Mouse (Mus musculus): ENCODE measurements around the gene Rere.
"Not testable (repeated sequence)": the region's sequence is repeated elsewhere in the genome, so short reads cannot be mapped to it uniquely, and the experiment has no call there.

The Rere gene

DNA sequence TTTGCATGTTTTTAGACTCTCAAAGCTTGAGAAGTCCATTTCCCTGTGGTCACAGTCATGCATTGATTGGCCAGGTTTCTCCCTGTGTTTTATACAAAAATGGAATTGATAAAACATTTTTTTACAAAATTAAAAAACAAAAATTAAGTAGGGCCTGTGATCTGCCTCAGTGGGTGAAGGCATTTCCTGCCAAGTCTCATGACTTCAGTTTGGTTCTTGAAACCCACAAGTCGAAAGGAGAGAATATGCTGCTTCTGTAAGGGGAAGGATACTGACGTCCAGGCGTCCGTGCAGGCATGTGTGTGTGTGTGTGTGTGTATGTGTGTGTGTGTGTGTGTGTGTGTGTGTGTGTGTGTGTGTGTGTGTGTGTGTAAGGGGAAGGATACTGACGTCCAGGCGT lies 231.9 kb downstream of the Rere start:
- not testable (repeated sequence) for DNase-seq (ENCODE audit: low spot score)

DNA sequence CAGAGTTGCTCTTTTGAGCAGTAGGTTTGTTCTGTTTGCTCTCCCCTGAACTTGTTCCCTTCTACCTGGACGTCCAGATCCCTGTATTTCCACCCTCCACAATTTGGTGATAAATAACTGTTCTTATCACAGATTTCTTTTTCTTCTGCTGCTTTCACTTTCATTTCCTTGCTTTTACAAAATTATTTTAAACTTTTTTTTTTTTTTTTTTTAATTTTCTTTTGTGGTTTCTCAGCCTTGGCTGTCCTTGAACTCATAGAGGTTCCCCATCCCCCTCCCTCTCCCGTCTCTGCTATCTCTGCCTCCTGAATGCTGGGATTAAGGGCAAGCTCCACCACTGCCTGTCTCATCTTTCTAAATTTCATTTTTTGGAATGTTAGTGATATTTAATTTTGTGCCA lies 234.8 kb downstream of the Rere start:
- DNase-seq (ENCODE audit: low spot score), result no peak

DNA sequence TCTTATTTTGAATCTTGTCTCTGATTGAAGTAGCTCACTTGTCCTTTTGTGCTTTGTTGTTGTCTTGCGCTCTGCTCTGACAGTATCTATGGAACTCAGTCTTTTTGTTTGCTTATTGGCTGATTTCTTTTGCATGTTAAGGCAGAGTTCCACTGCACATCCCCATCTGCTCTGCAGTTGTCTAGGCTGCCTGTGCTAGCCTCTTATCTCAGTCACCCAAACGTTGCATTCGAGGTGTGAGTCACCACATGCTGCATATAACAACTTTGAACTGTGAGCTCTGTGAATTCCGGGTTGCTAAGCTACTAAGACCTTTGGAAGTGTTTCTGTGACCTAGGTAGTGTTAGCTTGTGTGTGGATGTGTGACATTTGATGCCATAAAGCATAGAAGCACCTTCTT lies 235.9 kb downstream of the Rere start:
- DNase-seq (ENCODE audit: low spot score), result no peak

DNA sequence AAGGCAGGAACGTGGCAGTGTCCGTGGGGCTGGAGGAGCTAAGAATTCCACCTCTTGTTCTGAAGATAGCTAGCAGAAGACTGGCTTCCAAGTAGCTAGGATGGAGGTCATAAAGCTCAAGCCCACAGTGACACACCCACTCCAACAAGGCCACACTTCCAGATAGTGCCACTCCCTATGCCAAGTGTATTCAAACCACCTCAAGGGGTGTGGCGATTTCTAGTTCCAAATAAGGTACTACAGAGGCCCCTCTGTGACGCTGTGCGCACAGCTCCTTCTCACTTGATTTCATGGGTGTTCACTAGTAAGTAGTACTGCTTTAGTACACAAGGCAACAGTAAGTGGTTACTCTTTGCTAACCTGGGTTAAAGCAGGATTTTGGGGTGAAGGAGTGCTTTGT lies 237.4 kb downstream of the Rere start:
- DNase-seq (ENCODE audit: low spot score), result no peak

DNA sequence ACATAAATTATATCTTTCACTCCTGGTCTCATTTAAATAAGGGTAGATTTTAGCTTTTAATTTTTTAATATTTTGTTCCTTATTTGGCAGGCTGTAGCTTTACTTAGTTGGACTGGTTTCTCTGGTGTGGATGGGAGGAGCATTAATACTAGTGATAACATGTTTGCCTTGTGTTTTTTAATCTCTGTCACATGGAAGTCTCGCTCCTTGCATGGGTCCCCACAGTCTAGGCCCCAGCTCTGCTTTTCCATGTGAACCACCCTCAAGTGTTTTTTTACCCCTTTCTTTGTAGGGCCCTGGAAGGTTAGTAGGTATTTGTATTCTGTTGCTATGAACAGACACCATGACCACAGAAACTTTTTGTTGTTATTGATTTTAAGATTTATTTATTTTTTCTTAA lies 238.6 kb downstream of the Rere start:
- DNase-seq (ENCODE audit: low spot score), result no peak

DNA sequence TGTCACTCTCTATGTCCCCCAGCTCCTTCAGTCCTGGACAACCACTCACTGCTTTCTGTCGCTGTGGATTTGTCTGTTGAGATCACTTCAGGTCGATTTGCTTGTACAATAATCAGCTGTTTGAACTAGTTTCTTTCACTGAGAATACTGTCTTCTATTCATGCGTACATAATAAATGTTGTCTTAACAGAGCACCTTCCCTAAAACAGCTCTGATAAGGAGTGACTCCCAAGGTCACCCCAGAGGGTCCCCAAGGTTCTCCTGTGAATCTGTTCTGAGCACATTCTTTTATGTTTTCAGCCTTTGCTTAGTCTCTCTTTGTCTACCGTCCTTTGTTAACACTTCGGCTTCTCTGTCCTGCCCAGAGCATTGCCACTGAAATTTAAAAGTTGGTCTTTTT lies 241.0 kb downstream of the Rere start:
- DNase-seq (ENCODE audit: low spot score), result no peak

DNA sequence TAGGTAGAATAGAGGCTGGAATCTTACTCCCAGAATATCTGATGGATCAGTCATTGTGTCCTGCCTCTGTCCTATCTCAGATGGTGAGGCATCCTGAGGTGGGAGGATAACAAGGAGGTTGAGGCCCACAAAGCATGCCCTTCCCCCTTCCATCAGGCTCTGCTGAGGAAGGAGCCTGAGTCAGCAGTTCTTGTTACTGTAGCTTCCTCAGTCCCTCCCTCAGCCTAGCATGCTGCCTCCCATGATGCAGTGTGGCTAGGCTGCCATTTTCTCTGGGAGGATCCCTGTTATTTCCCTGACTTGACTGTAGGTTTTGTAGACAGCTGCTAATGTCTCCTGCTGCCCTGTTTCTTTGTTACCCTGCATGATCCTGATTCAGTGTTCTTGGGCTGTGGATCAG lies 241.9 kb downstream of the Rere start:
- DNase-seq (ENCODE audit: low spot score), result no peak

DNA sequence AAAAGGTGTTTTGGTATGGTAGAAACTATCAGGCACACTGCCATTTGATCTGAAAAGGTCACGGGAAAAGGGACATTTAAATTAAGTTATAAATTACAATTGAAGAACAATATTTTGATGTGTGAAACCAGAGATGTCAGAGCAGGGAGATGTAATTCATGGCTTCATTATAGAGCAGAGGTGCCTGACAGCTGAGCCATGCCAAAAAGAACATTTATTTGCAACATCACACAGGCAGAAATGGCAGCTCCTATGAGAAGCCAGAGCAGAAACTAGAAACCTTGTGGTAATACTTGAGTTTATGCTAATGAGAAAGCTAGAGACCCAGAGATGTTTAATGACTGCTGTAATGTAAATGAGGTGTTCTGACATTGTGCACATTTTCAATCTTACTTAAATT lies 244.8 kb downstream of the Rere start:
- no peak for DNase-seq (ENCODE audit: low spot score)

DNA sequence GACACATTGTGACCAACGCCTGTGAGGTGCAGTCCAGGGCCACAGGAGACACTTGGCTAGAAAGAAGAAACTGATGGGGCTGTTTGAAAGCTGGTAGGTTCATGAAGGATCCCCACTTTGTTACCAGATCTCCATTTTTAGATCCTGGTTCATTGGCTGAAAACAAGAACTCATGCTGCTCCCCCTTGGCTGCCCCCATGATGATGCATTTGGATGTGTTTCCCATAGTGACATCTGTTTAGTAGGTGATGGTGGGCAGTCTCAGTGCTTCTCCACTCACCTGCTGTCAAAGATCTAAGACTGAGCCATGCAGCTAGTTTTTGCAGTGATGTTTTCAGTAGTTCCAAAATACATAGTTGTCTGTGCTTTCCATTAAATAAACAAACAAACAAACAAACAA lies 247.0 kb downstream of the Rere start:
- DNase-seq (ENCODE audit: low spot score), result no peak

DNA sequence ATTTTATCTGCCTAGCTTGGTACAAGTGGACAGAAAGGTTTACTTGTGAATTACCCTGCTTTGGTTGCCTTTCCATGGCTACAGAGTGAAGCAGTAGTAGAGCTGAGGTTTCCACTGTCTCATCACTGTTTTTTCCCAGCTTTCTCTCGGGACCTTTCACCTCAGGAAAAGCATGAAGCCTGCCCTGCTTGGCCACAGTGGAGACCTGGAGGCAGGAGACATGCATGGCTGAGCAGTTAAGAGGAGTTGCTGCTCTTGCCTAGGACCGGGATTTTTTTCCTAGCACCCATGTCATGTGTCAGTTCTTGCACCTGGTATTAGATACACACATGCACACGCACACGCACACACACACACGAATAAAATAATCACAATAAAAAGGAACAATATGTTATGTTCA lies 247.4 kb downstream of the Rere start:
- no peak for DNase-seq (ENCODE audit: low spot score)

DNA sequence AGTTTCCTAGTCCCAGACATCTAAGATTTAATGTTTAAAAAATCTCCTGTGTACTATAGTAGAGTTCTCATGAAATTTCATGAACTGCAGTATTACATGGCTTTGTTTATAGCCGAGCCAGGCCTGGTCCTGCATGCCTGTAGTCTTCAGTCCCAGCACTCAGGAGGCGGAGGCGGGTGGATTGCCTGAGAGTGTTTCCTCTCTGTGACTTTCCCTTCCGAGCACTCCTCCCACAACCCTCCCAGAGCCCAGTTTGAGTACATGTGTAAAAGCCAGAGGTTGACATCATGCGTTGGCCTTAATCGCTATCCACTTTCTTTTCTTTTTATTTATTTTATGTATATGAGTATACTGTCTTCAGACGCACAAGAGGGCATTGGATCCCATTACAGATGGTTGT lies 250.4 kb downstream of the Rere start:
- DNase-seq (ENCODE audit: low spot score), result no peak

DNA sequence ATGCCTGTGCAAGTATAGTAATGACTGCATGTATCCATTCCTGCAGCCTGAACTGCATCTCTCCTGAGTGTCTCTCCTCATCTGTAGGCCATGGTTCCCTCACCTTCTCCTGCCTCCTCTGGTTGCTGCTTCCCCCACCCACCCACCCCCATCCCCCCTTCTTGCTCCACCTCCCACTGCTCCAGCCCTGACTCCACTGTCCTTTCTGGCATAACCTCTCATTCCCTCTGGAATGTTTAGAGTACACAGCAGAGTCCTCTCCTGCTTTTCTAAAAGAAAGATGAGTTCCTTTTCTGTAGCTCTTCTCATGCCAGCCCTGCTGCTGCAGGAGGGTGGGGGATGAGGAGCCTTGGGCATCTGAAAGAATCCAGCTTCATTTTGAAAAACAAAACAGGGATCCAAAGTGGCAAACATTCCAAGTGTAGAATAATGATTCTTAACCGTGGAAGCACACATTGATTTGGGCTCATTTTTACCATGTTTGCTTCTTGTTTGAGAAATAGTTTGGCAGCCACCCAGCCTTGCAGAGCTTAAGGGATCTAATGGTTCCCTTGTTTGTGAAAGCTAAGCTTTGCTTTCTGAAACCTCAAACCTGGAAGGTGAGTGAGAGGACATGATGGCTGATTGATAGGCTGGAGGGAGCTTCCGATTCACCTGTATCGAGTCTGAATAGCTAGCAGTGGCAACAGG lies 255.5 kb downstream of the Rere start:
- no peak for DNase-seq (ENCODE audit: low spot score)

DNA sequence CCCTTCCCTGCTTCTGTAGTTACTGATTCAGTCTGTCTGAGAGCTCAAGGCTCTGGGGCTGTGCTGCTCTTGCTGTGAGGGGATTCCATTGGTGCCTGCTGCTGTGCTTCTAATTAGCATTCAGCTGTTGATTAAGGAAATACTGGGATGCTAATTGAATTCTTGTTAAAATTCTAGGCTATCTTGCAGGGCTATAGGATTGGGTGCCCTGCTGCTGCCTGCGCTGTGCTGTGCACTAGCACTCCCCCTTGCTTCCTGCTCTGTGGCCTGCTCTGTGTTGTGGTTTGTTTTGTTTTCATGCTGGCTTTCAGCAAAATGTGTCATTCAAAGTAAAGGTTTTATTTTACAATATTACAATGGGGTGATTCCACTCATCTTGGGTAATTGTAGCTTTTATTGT lies 258.4 kb downstream of the Rere start:
- no peak for DNase-seq (ENCODE audit: low spot score)

DNA sequence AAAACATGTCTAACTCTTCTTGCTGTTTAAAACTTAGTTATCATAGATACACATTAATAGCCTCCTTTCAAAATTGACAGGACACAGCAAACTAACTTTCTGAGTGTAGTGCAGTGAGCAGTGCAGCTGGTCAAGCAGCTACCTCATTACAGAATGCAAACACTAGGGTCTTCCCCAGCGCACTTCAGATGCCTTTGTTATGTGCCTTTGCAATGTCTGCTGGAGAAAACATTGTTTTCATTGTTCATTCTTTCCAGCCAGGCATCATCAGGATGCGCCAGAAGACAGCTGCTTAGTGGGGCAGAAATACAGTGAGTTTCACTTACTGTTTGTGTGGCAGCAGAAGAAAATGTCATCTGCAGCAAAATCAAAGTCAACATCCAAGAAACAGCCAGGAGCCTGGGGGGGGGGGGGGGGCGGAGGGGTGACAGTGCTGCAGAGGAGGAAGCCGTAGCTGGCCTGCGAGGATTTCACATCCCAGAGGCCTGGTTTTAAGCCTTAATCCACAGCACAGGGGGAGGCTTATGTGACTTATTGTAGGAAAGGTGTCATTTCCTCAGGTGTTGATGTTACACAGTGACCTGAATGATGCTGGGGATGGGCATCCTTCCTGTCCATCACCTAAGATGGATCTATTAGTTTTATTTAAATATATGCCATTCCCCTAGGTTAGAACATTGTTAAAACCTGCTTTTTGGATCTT lies 259.1 kb downstream of the Rere start:
- DNase-seq (ENCODE audit: low spot score), result no peak

DNA sequence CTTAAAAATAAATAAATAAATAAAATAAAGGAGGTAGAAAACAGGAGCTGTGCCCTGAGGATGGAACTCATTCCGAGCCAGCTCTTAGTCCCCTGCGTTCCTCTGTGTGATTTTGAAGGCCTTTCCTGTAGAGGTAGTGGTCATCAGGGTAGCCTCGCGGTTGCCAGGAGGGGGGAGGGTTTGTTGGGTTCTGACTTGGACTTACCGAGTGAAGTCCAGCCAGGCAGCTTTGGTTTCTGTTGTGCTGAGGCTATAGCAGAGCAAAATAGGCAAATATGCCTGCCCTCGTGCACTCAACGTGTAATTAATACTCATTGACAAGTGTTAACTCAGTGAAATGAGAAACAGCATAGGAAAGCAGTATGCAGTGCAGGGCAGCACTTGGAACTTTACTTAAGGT lies 262.8 kb downstream of the Rere start:
- no peak for DNase-seq (ENCODE audit: low spot score)

DNA sequence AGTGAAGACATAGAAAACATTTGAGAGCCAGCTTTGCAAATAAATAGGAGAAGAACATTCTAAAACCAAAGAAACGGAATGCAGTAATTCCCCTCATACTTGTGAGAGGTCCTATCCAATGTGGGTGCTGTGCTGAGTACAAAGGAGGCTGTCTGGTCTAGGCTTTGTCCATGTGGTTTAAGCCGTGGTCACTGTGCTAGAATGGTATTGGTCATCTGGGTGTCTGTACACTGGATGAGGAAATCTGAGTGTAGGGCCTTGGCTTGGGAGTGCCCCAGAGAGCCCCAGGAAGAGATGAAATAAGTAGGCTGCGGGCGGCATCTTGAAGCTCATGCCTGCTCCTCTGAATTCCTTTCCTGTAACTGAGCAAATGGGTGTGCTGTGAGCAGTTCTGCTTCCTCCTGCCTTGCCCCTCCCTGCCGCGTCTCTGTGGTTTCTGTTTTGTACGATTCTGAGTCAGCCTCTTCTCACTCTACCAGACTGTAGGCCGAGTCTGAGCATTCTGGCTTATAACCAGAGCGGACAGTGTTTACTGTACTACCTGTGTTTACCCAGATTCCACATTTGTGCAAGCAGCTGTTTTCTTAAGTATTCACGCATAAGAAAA lies 263.3 kb downstream of the Rere start:
- no peak for DNase-seq (ENCODE audit: low spot score)

DNA sequence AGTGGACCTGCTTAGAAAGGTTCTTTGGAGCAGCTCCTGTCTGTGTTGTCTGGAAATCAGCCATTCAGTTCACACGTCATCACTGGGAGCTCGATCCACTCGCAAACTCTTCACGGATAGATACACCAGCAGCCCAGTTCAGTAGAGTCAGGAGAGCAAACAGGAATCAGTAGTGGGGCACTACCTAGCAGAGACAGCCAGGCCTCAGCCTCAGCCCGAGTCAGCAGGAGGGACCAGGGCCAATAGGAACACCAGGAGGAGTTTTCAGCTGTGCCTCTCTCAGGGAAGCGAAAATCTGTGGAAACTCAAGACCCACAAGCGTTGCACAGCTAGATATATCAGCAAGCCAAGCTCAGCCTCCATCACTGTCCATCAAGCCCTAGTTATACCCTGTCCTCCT lies 264.3 kb downstream of the Rere start:
- DNase-seq (ENCODE audit: low spot score), result no peak

DNA sequence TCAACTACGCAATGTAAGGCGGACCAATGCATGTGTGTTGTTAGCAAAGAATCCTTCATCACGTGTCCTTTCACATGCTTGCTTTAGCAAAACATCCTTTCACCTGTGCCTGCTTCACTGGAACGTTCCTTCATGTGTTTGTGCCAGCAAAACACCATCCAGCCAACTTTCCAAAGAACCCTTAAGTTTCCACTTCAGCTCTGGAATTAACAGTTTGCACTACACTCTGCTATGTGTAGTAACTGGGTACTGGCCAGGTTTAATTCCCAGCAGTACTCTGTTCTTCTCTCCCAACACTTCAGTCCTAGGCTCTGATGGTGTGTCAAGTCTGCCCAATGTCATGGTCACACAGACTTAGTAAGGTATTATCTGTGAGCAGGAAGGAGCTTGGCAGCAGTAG lies 264.9 kb downstream of the Rere start:
- DNase-seq (ENCODE audit: low spot score), result not testable (repeated sequence)

DNA sequence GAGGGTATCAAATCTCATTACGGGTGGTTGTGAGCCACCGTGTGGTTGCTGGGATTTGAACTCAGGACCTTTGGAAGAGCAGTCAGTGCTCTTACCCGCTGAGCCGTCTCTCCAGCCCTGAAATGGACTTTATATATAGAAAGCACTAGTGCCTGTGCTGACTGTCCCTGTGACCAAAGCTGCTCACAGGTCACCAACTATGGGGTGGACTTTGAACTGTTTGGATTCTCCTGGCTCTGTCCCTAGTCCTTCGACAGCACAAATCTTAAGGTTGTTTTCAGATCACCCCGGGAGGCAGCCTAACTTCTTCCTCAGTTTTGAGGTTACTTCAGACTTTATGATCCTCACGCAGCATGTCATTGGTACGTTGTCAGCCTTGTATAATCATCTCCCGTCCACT lies 267.9 kb downstream of the Rere start:
- no peak for DNase-seq (ENCODE audit: low spot score)

DNA sequence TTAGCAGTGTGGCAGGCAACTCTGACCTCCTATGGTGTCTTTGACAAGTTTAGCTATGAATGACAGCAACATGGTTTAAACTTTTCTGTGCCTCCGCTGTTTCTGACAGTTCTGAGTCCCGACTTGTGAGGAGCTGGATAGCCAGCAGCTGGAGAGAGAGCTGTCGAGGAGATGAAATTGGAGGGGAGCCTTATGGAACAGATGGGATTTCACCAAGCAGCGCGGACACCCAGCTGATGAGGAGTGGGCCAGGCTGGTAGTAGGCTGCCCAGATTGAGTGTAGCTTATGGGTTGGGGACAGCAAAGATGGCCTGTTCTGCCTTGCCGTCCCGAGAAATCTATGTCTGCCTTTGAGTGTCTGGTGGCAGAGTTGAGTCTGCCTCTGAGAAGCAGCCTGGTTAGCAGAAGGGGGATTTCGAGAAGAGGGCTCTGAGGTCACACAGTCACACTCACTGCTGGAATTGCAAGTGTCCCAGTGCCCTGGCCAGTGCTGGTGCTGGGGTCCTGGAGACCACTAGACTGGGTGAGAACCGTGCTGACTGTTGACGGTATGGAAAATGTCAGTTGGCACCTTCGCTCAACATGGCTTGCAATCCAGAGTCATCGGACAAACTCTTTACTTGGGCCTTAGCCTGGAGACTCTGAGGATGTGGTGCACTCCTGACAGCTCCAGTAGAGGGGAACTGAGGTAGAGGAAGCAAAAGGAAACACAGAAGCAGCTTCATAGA lies 268.7 kb downstream of the Rere start:
- DNase-seq (ENCODE audit: low spot score), result no peak

DNA sequence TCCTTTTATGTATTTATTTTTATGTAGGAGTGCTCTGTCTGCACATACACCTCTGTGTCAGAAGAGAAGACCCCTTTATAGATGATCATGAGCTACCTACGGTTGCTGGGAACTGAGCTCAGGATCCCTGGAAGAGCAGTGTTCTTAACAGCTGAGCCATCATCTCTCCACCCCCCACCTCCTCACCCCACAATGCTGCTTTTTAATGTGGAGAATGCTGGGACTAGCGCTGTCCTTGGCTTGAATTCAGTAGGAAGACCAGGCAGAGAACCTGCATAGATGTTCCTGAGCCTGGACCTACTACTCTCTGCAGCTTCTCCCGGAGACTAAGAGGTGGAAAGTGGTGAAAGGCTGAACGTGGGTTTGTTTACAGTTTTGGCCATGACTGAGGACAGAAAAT lies 269.9 kb downstream of the Rere start:
- no peak for DNase-seq (ENCODE audit: low spot score)

DNA sequence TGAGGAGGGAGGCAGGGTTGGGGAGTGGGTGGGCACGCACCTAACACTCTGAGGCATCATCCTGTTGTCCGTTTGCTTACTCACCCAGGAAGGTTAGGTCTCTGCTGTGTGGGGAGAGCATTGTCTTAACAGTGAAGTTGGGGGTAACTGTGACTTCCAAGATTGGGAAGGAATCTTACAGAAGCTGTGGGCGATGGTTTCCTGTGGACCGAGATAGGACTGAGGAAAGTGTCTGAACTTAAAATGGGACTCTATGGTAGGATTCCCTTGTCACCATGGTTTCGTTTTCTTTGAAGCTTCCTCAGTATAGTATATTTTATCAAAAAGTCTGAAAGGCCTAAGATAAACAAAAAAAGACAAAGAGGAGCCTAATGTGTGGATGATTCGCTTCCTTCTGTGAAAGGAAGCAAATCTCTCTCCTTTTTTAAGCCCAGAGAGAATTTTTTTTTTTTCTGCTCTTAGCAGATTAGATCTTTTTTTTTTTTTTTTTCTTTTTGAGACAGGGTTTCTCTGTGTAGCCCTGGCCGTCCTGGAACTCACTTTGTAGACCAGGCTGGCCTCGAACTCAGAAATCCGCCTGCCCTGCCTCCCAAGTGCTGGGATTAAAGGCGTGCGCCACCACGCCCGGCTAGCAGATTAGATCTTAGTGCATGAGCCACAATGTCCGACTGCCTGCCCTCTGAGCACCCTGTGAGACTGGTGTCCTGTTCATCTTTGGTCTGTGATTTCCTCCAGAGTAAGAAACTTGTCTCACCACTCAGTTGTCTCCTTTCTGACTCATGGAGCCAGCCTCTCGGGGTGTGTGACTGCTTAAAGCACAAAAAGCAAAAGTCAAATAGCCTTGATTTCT lies 271.5 kb downstream of the Rere start:
- no peak for DNase-seq (ENCODE audit: low spot score)
